33 mouse cellular contexts compared by ENCODE assay signal in the genomic region with DNA sequence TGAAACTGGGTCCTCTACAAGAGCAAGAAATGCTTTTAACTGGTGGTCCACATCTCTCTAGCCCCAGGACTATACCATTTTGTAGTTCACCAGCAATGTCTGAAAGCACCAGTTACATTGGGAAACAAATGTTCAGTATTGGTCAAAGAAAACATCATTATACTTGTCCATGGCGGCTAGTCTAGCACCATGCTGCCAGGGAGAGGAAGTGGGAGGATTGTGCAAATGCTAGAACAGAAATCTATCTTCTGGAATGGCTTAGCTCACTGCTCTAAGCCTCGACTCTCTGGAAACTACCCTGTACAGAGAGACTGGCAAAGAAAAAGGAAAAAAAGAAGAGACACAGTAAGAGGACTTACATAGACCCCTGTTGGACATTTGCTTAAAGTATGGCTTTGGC.
"Had no signal": no experiment of that assay in that cellular context is flagged by ENCODE, and none has a peak within 500 bp of the region (broad histone marks: within the 10 kb centered on the region; RNA-seq: fewer than 3 reads in every experiment).

No protein-coding gene starts in this region.

- H3K9me3 ChIP-seq: heart, embryonic 12.5 days; heart, embryonic 13.5 days; heart, embryonic 15.5 days; hindbrain, embryonic 10.5 days; hindbrain, embryonic 12.5 days; hindbrain, embryonic 13.5 days; hindbrain, embryonic 15.5 days; intestine, embryonic 15.5 days; kidney, embryonic 15.5 days had no signal

- H3K36me3 ChIP-seq: heart, embryonic 12.5 days; heart, embryonic 13.5 days; heart, embryonic 15.5 days; hindbrain, embryonic 10.5 days; hindbrain, embryonic 12.5 days; hindbrain, embryonic 13.5 days; hindbrain, embryonic 15.5 days; intestine, embryonic 15.5 days; kidney, embryonic 15.5 days had no signal

- H3K27me3 ChIP-seq: heart, embryonic 12.5 days; heart, embryonic 13.5 days; heart, embryonic 15.5 days; hindbrain, embryonic 12.5 days; hindbrain, embryonic 13.5 days; hindbrain, embryonic 15.5 days; intestine, embryonic 15.5 days; kidney, embryonic 15.5 days had no signal

- H3K4me1 ChIP-seq: heart, embryonic 15.5 days; hindbrain, embryonic 10.5 days; hindbrain, embryonic 12.5 days; hindbrain, embryonic 13.5 days; hindbrain, embryonic 15.5 days; intestine, embryonic 15.5 days; kidney, embryonic 15.5 days had no signal

- H3K4me3 ChIP-seq: heart, embryonic 12.5 days; heart, embryonic 13.5 days; heart, embryonic 15.5 days; hindbrain, embryonic 10.5 days; hindbrain, embryonic 12.5 days; hindbrain, embryonic 13.5 days; hindbrain, embryonic 15.5 days; intestine, embryonic 15.5 days; kidney, embryonic 15.5 days; layer of hippocampus, adult 2 months had no signal

- H3K27ac ChIP-seq: heart, embryonic 13.5 days; heart, embryonic 15.5 days; hindbrain, embryonic 10.5 days; hindbrain, embryonic 12.5 days; hindbrain, embryonic 13.5 days; hindbrain, embryonic 14.5 days; hindbrain, embryonic 15.5 days; hindbrain, postnatal 0 days; intestine, embryonic 15.5 days; kidney, embryonic 15.5 days; kidney, postnatal 0 days; layer of hippocampus, adult 2 months had no signal

- ATAC-seq: hindbrain, embryonic 16.5 days; hindbrain, postnatal 0 days; inflammation-experienced regulatory T-cells, adult 6 months; intestine, embryonic 15.5 days; intestine, embryonic 16.5 days; intestine, postnatal 0 days had no signal

- DNase-seq: heart, postnatal 10 days; heart, postnatal 14 days; heart, postnatal 36 days; heart, postnatal 4 days; kidney, adult 11 months; kidney, adult 18-20 months; kidney, adult 2 months; kidney, adult 8-10 months; kidney, adult 9 months; kidney, postnatal 10 days; kidney, postnatal 14 days; kidney, postnatal 25 days; kidney, postnatal 36 days; kidney, postnatal 4 days; layer of hippocampus, adult 9-11 months; layer of hippocampus, postnatal 36 days had no signal
